Mouse (Mus musculus) heart, embryonic 10.5 days (tissue): Measurements from ENCODE around the gene Wnt7b. TPM values are rescaled to one million over a fixed set of nuclear protein-coding genes. Genes with fewer than 3 reads are reported as not detected.

ENCODE experiments used
- DNase-seq: peaks from one replicate; pipeline ENCODE4 v3.0.0-alpha.2; 2017; ENCODE audit warnings: low spot score
- H3K27ac ChIP-seq: fragments of 300-500 bp; sonication (generic); 2 replicates; pipeline ENCODE4 v1.5.1; 2016; ENCODE audit warnings: mild to moderate bottlenecking
- H3K27me3 ChIP-seq: fragments of 300-500 bp; sonication (generic); 2 replicates; pipeline ENCODE4 v1.6.1; 2016; ENCODE audit warnings: mild to moderate bottlenecking; ENCODE audit not compliant: poor library complexity, insufficient read depth, severe bottlenecking
- H3K36me3 ChIP-seq: fragments of 300-500 bp; sonication (generic); 2 replicates; pipeline ENCODE4 v1.6.1; 2016; ENCODE audit warnings: mild to moderate bottlenecking, moderate library complexity
- H3K4me1 ChIP-seq: fragments of 300-500 bp; sonication (generic); 2 replicates; pipeline ENCODE4 v1.6.1; 2016; ENCODE audit warnings: mild to moderate bottlenecking
- H3K4me3 ChIP-seq: fragments of 300-500 bp; sonication (generic); 2 replicates; pipeline ENCODE4 v1.5.1; 2016; ENCODE audit warnings: mild to moderate bottlenecking, moderate library complexity
- H3K9me3 ChIP-seq: fragments of 300-500 bp; sonication (generic); 2 replicates; pipeline ENCODE4 v1.6.1; 2016; ENCODE audit warnings: mild to moderate bottlenecking, moderate library complexity
- whole genome bisulfite sequencing: fragments of 180-500 bp; shearing (Covaris S2); methylation state at CpG from one replicate; pipeline ENCODE4 v1.1.7; 2016; 5-methylcytosine and 5-hydroxymethylcytosine counted together
- polyA plus RNA-seq: library from polyadenylated mRNA; unstranded; fragments of >200 nt; fragmentation: Nextera tagmentation; extraction: Ambion mirVana; gene quantifications from 2 replicates; pipeline ENCODE4 v1.2.1, GENCODE M21; 2016

Wnt7b gene
- polyA plus RNA-seq, 1 experiment from 2014 or later = 4.3 TPM

DNA sequence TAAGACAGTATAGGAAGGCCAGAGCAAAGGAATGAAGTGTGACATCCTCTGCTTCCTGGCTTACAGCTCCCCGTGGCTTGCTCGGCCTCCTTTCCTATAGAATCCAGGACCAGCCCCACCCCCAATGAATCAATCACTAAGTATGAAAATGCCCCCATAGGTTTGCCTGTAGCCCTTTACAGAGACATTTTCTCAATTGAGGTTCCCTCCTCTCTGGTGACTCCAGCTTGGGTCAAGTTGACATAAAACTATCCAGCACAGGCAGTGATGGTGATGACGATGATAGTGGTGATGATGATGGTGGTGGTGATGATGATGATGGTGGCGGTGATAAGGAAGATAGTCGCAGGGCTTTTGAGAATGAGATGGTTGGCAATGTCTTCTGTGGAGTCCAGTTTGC is 16.2 kb upstream of the Wnt7b start:
- H3K4me1 ChIP-seq = peaks cover 18% of the 10 kb centered on the region
- peaks cover 15% of the 10 kb centered on the region for H3K27me3 ChIP-seq
- H3K27ac ChIP-seq = no peak overlapping the region
- no peak overlapping the region for H3K4me3 ChIP-seq
- H3K36me3 ChIP-seq = no peaks in the 10 kb centered on the region
- no peaks in the 10 kb centered on the region for H3K9me3 ChIP-seq
- no peak for DNase-seq
- WGBS = 55% methylated on average over 5 of the region's 5 CpGs

DNA sequence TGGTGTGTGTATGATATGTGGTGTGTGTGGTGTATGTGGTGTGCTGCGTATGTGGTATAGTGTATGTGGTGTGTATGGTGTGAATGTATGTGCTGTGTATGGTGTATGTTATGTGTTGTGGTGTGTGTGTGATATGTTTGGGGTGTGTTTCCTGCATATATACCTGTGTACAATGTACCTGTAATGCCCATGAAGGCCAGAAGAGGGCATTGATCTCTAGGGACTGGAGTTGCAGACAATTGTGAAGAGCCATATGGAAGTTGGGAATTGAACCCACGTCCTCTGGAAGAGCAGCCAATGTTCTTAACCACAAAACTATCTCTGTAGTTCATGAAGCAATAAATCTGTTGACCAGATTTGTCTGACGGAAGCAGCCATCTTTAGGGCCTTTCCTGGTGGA is 15.1 kb upstream of the Wnt7b start:
- no peaks in the 10 kb centered on the region for H3K36me3 ChIP-seq
- peaks cover 10% of the 10 kb centered on the region for H3K27me3 ChIP-seq
- no peak overlapping the region for H3K4me3 ChIP-seq
- H3K27ac ChIP-seq = no peak overlapping the region
- peaks cover 18% of the 10 kb centered on the region for H3K4me1 ChIP-seq
- WGBS = 57% methylated on average over 3 of the region's 3 CpGs
- no peak for DNase-seq
- no peaks in the 10 kb centered on the region for H3K9me3 ChIP-seq

DNA sequence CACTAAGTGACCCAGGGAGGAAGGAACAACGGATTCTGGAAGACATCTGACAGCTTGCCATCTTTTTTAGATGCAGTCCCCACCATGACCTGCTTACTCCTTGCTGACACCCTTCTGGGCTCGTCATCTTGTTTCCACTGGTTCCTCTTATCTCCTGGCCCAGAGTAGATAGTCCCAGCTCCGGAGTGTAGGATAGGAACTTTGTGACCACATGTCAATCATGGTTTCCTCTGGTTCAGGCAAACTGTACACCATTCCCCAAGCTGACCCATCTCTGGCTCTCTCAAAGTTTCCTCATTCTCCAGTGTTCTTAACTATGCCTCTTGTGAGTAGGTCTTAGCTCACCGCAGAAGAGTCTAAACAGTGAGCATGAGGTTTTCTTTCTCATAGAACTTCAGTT is 10.4 kb upstream of the Wnt7b start:
- WGBS = 55% methylated on average over 4 of the region's 4 CpGs
- no peak overlapping the region for H3K4me3 ChIP-seq
- no peaks in the 10 kb centered on the region for H3K9me3 ChIP-seq

DNA sequence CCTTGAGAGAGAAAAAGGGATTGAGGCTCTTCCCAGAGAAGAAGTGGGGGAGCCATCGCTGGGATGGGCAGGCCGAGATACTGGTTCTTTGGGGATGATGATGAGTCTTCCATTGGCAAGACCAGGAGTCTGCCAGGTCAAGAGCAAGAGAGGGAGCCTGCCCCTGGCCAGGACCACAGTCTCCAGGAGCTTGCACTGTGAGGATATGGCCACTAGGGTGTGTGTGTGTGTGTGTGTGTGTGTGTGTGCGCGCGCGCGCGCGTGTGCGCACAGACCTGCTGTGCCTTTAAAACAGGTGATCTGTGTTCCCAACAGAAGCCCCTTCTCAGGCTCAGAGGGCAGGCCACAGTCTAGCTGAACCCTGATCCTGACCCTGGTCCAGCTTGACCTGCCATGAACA is 8.6 kb upstream of the Wnt7b start:
- Histone ChIP-seq H3K27me3 (peaks cover 40% of the 10 kb centered on the region), H3K36me3 (no peaks in the 10 kb centered on the region), H3K27ac (no peak overlapping the region), H3K4me1 (no peaks in the 10 kb centered on the region), H3K9me3 (no peaks in the 10 kb centered on the region), H3K4me3 (no peak overlapping the region)
- DNase-seq = no peak
- WGBS = 81% methylated on average over 10 of the region's 10 CpGs

More for the DNA sequence above, 10.4 kb upstream of the Wnt7b start:
- Histone ChIP-seq H3K27ac (no peak overlapping the region), H3K27me3 (peaks cover 27% of the 10 kb centered on the region), H3K4me1 (no peaks in the 10 kb centered on the region), H3K36me3 (no peaks in the 10 kb centered on the region)
- no peak for DNase-seq

DNA sequence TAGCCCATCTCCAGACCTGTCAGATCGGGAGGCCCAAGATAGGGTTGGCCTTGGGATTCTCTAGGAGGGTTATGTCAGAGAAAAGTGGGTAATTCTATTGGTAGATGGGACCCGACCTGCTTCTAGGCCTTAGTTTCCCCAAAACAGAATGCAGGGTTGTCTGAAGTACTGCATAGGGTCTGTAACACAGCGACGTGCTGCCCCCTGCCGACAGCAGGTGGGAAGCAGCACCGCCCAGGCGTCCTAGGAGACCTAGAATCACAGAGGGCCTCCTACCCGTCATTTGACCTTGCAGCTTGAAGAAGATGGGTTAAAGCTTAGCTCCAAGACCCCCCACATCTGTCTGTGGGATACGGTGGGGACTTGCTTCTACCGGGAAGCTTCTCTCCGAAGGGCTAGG is 1.2 kb upstream of the Wnt7b start:
- no peaks in the 10 kb centered on the region for H3K36me3 ChIP-seq
- 2% methylated on average over 11 of the region's 11 CpGs for WGBS
- peaks cover 91% of the 10 kb centered on the region for H3K27me3 ChIP-seq
- no peak overlapping the region for H3K4me3 ChIP-seq
- H3K27ac ChIP-seq = no peak overlapping the region
- no peak for DNase-seq
- no peaks in the 10 kb centered on the region for H3K9me3 ChIP-seq
- H3K4me1 ChIP-seq = peaks cover 29% of the 10 kb centered on the region

DNA sequence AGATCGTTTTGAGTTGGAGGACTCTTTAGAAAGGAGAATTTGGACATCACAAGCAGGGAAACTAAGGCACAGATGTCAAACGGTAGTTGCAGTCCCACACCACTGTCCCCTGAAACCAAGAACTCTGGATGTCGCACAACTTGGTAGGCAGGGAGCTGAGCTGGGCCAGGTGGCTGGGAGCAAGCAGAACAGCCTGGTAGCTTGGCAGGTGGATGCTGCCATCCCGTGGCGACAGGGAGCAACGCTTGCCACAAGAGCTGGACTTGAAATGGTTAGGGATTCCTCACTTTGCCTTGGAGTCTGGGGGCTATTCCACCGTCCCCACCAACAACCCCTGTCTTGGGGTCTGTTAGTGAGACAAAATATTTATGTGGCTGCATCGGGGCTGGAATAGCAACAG is 751 bp upstream of the Wnt7b start:
- Histone ChIP-seq H3K9me3 (no peaks in the 10 kb centered on the region), H3K27me3 (peaks cover 92% of the 10 kb centered on the region), H3K36me3 (no peaks in the 10 kb centered on the region), H3K4me1 (peaks cover 30% of the 10 kb centered on the region), H3K27ac (no peak overlapping the region), H3K4me3 (no peak overlapping the region)
- WGBS = 3% methylated on average over 8 of the region's 8 CpGs
- peak; percentile 87 for DNase-seq

DNA sequence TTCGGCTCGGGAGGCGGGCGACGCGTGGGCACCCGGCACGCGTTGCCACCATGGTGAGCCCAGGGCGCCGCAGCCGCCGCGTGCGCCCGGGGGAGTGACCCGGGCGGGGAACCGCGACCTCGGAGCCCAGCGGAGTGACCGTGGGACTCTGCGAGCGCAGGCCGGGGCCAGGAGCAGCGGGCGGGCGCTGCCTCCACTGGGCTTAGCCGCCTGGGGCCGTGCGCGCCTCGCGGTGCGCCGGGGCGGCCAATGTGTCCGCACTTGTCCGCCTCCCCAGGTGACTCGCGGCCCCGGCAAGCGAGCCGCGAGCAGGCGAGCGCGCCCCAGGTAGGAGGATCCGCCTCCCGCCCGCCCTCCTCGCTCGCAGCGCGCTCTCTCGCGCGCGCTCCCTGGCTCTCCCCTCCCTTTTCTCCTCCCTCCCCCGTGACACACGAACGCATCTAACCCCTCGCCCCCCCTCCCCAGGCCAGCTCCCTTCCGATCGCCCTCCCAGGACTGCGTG is 659 bp downstream of the Wnt7b start:
- peaks cover 95% of the 10 kb centered on the region for H3K27me3 ChIP-seq
- no peak overlapping the region; the same call in 1 of the 2 replicates for H3K27ac ChIP-seq
- DNase-seq = no peak

DNA sequence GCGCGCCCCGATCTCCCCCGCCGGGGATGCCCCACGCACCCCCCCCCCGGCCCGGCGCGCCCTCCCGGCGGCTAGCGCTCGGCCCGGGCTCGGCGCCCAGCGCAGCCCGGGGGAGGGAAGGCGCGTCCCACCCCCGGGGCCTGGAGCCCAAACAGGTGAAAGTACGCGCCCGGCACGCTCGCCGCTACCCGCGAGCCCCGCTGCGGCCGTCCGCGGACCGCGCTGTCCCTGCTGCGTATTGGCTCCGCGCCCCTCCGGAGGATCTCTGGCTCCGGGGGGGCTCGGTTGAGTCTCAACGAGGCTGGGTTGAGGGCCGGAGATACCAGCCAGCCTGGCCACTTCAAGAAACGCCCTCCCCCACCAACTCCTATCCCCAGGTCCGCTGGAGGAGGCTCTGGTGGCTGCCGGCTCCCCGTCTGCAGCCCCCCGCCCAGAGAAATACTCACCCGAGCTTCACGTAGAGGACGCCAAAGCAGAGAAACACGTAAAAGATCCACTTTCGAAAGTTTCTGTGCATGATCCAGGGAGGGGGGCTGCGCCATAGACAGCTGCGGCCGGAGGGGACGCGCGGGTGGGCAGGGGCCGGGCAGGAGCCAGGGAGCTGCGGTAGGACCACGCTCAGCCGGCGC is 1.2 kb downstream of the Wnt7b start:
- H3K27me3 ChIP-seq = peaks cover 99% of the 10 kb centered on the region
- H3K9me3 ChIP-seq = no peaks in the 10 kb centered on the region
- no peaks in the 10 kb centered on the region for H3K36me3 ChIP-seq
- H3K4me1 ChIP-seq = peaks cover 49% of the 10 kb centered on the region
- peak overlapping the region; percentile 63 for H3K4me3 ChIP-seq
- 0 out of 2 replicates have a peak overlapping the region, but pooled peaks have one; percentile 36 for H3K27ac ChIP-seq
- WGBS = 2% methylated on average over 45 of the region's 66 CpGs
- no peak for DNase-seq

More for the DNA sequence above, 659 bp downstream of the Wnt7b start:
- under 1% methylated on average over 51 of the region's 67 CpGs for WGBS
- Histone ChIP-seq H3K4me3 (peak overlapping the region; percentile 63), H3K9me3 (no peaks in the 10 kb centered on the region), H3K36me3 (no peaks in the 10 kb centered on the region), H3K4me1 (peaks cover 45% of the 10 kb centered on the region)

DNA sequence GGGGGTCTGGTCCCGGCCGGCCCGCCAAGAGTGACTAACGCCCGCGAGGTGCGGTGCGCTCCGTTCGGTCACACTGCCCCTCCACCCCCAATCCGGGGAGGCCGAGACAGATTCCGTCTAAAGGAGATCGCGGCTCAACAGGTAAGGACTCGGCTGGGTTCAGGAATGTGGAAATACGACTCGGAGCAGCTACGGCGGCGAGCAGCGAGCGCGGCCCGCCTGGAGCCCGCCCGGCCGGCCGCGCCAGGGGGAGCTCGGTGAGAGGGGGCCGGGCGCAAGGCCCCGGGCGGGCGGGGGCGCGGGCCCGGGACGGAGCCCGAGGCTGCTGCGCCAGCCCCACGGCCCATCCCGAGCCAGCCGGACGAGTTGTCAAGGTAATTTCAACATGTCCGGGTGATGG is 1.8 kb downstream of the Wnt7b start:
- no peak for DNase-seq
- peak overlapping the region; percentile 63 for H3K4me3 ChIP-seq
- H3K27me3 ChIP-seq = peaks cover 99% of the 10 kb centered on the region
- no peaks in the 10 kb centered on the region for H3K9me3 ChIP-seq
- 1% methylated on average over 46 of the region's 47 CpGs for WGBS
- no peaks in the 10 kb centered on the region for H3K36me3 ChIP-seq
- H3K4me1 ChIP-seq = peaks cover 50% of the 10 kb centered on the region
- peak overlapping the region; percentile 36; the same call in 1 of the 2 replicates for H3K27ac ChIP-seq

DNA sequence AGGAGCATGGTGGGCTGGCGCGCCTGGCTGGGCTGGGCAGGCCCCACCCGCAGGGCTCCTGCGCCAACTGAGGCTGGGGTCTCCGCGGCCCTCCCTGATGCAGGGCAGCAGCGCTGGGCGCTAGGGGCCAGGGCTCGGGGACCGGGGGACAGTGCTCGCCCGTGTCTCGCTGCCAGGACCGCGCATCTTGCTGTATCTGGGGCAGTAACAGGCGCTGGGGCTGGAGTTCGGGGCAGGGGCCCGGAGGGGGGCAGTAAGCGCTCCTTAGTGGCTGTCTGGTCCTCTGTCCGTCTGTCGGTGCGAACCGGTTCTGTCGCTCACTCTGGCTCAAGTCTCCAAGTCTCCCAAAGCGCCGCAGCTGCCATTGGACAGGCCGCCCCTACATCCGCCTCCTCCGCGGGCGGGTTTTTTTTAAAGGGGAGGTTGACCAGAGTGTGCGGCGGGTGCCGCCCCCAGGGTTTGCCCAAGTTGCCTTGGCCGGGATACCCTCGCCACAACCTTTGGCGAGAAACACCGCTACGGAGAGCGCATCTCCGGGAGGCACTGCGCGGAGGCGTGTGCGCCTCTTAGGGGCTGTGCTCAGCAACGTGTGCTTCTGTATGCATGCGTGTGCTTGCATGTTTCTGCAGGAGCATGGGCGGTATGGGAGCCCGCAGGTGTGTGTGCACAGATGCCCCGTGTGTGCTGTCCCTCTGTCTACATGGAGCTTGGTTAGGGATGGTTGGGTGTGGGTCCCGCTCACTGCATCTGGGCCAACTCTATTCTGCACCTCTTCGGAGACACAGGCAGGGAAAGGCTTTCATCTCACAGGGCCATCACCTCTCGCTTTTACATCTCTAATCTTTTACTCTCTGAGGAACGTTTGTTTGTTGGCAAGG is 4.5 kb downstream of the Wnt7b start:
- no peak overlapping the region for H3K27ac ChIP-seq
- DNase-seq = no peak
- WGBS = 1% methylated on average over 54 of the region's 54 CpGs
- H3K9me3 ChIP-seq = no peaks in the 10 kb centered on the region
- peaks cover 53% of the 10 kb centered on the region for H3K4me1 ChIP-seq
- H3K4me3 ChIP-seq = peak overlapping the region; percentile 50
- no peaks in the 10 kb centered on the region for H3K36me3 ChIP-seq
- peaks cover 100% of the 10 kb centered on the region for H3K27me3 ChIP-seq

DNA sequence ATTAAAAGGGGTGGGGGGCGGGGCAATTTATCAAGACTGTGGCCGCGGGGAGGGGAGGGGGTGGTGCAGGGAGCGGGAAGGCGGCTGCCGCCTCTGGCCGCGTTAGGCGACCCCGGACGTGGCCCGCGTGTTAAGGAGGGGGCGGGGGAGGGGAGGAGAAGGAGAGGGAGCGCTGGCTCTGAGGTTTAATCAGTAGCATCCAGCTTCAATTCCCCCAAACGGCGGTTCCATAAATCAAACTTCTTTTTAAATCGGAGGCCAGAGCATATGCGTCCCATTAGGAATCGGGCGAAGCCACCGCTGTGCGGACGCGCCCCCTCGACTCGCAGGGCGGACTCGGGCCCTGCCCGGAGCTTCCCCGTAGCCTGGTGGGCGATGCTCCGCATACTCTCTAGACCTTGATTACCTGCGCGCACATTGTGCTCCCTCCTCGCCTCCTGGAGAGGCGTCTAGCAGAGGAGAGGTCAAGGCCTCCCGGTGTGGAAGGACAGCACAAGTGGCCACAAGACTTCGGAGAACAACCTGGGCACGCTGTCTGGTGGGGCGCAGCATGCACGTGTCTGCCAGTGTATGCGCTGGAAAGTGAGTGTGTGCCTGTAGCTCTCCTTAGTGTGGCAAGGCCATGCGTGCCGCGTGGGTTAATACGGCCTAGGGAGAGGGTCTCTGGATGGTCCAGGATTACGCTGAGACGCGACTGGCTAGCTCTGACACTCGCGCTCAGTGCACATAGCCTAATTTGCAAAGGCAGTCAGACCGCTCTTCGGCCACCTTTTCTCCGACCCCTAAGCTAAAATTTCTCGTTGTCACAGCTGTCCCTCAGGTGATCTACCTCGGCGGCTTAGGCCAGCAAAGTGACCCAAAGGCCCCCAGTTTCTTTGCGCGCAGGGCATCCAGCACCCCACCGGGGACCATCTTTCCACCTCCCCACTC is 5.5 kb downstream of the Wnt7b start:
- H3K27me3 ChIP-seq = peaks cover 96% of the 10 kb centered on the region
- H3K27ac ChIP-seq = no peak overlapping the region
- peak overlapping the region; percentile 50 for H3K4me3 ChIP-seq
- no peak for DNase-seq
- no peaks in the 10 kb centered on the region for H3K36me3 ChIP-seq
- peaks cover 44% of the 10 kb centered on the region for H3K4me1 ChIP-seq
- WGBS = 2% methylated on average over 61 of the region's 61 CpGs
- H3K9me3 ChIP-seq = no peaks in the 10 kb centered on the region

DNA sequence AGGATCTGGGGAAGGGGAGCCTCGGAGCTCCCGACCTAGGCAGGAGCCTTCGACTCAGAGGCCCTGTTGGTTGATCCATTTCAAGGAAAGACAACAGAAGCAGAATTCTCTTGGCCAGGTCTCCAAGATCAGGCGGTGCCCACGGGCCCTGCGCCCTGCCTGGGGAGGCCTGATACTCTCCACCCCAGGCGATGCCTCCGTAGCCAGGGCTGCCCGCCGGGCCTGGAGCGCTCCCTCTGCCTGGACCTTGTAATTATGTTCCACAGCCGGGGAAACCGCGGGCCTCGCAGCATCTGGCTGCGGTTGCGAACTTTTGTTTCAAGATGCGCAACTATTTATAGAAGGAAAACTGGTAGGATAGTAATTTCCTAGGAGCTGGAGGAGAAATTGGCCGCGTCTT is 6.2 kb downstream of the Wnt7b start:
- Histone ChIP-seq H3K27ac (no peak overlapping the region), H3K36me3 (no peaks in the 10 kb centered on the region), H3K9me3 (no peaks in the 10 kb centered on the region), H3K27me3 (peaks cover 96% of the 10 kb centered on the region), H3K4me3 (peak overlapping the region; percentile 50), H3K4me1 (peaks cover 37% of the 10 kb centered on the region)
- WGBS = 4% methylated on average over 20 of the region's 20 CpGs
- DNase-seq = no peak
